Mouse (Mus musculus): ENCODE measurements around the gene Tigd2.
"Not testable (repeated sequence)": the region's sequence is repeated elsewhere in the genome, so short reads cannot be mapped to it uniquely, and the experiment has no call there.

Tigd2 gene

DNA sequence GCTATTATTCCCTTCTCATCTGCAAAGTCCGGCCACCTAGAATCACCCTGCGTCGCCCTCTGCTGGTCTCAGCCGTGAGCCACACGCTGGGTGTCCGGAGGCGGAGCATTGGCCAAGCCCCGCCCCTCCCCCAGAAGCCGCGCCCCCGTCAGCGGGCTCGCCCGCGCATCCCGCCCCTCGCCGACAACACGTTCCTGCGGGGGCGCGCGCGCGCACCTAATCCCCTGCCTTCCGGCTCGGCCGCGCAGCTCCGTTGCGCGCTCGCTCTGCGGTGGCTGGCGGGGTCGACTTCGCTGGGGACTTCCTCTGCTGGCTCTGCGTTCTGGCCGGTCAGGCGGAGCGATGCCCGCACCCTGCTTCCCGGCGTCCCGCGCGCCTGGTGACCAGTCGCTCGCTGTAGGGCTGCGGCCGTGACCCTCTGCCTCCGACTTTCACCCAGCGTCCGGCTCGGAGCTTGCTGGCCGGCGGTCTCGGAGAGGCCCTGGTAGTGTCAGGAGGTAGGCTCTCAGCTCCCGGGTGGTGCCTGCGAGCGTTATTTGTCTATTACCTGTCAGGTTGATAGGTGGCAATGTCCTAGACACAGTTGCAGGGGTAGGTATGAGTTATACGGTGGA lies at the start of gene Tigd2:
Gene Tigd2, plus strand, starts transcription at position 186 of the 614 bp plus-strand sequence.
- DNase-seq, result peak; percentile 91

DNA sequence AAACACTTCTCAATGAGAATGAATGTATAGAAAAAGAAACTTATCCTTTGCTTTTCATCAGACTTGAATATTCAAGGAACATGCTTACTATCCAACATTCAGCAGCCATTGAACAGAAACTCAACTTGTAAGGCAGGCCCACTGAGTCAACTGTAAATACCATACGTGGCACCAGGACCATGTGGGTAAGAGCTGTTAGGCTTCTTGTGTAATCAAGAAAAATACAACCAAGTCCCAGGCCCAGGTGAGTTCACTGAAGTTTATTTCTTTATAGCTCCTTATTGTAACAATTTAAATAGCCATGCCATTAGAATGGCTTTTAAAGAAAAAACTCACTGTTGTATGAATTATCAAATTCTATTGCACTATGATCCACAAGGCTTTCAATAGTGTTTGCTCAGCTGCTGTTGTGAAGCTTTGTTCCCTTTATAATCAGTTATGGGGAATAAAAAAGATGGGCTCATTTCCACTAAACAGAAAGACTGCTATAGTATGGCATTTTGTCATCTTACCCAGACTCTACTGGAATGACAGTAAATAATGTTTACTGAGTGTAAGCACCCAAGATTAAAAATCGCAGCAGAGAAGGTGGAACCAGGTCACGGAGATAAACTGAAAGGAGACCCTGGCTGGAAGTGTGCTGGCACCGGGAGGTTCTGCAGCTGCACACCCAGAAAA lies 46.7 kb upstream of the Tigd2 start:
- DNase-seq, result no peak

DNA sequence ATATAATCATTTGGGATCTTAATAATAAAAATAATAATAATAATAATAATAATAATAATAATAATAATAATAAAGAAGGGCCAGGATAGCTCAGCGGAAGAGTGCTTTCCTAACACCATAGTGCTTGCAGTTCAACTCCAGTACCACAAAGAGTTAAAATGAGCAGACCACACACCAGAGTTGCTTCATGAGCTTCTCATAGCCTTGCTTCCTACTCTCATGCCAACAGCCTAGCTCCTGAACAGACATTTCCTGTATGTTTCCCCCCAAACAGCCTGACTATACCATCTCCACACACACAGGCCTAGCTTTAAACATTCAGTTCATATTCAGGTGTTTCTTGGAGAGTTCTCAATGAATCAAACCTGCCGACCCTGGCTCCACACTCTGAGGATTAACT lies 45.8 kb upstream of the Tigd2 start:
- DNase-seq, result no peak

DNA sequence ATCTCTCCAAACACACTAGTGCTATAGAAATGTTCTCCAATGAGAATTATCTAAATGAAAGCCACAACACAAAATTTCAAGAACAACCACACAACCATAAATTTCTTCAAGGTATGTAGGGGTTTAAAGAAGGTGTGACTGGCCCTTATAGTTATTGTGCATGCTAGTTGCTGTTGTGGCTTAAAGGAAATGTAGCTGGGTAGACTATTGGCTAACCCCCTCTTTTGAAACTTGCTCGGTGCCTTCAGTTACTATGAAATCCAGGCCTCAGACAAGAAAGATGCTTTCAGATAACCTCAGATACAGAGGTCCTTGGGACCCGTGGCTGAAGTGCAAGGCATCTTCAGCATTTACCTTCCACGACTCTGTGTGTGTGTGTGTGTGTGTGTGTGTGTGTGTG lies 45.3 kb upstream of the Tigd2 start:
- DNase-seq, result no peak

DNA sequence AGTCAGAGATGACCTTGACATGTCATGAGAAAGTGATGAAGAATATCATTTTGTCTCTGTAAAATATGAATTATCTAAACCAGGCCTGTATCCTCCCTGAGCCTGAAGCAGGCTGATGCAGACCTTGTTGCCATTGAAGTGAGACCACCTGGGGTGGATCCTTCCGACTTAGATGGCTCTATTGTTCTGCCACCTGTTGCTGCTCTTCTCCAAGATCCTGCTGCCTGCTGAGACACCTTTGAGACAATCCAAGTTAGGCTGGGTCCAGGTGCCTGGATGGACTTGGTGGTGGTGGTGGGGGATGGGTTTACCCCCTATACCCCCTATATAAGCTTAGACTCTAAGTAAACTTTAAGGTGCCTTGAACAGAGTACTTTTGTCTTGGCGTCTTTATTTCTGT lies 39.7 kb upstream of the Tigd2 start:
- DNase-seq, result no peak

DNA sequence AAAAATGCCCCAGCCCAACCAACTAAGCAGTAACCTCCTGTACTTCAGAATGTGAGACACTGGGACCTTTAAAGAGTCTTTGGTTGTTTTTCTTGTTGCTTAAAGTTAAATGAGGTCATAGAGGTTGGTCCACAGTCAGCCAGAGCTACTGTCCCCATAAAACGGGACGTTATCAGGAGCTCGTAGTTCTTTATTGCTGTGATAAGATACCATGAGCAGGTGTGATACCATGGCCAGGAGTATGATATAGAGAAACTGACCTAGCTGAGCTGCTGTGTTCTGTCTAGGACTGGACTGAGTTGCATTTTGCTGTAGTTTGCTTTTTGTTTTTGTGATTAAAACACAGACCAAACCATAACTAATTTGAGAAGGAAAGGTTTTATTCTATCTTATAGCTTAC lies 37.4 kb upstream of the Tigd2 start:
- no peak for DNase-seq

DNA sequence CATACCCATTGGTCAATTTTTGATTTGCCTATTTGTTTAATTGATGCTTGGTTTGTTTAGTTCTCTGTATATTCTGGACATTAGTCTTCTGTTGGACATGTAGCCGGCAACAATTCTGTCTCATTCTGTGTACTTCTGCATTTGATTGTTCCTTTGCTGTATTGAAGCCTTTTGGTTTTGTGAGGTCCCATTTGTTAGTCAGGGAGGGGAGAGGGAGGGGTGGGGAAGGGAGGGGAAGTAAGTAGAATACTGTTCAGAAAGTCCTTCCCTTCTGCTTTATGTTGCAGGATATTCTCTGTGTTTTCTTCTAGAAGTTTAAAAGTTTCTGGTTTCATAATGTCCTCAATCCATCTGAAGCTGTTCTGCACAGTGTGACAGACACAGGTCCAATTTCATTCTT lies 34.7 kb upstream of the Tigd2 start:
- no peak for DNase-seq

DNA sequence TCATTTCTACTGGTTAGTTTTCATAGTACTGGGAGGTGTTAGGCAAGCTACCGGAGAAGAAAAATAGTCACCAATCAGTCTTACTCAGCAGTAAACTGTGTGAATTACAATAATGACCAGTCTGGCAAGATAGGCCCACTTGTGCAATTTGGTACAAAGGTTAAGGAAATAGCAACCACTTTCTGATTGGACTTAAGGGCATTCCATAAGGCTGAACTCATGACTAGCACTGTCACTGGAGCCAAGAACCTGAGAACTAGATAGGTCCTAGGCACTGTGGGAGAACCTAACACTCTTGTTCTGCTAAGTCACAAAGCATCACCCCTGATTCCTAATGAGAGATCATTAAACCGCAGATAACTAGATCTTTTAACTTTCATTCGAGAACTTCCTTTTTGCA lies 30.6 kb upstream of the Tigd2 start:
- DNase-seq, result no peak

DNA sequence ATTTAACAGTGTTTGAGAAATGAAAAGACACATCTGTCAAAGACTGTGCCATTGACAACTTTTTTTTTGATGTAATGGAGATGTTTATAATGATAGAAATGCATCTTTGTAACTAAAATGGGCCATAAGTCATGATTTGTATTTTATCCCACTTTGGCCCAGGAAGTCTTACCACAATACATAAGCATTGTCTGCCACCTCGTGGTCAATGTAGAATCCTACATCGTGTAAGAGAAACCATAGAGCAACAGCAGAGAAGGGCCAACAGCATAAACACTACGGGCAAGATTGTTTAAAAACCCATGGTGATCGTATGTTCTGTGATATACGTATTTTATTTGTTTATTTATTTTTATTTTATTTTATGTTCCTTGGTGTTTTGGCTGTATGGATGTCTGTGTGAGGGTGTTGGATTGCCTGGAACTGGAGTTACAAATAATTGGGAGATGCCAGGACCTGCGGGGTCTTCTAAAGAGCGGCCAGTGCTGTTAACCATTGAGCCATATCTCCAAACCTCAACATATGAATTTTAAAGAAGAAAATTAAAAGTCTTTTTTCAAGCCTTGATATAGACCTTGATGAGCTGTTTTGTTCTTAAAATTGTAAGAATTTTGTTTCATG lies 28.2 kb upstream of the Tigd2 start:
- DNase-seq, result peak; percentile 12

DNA sequence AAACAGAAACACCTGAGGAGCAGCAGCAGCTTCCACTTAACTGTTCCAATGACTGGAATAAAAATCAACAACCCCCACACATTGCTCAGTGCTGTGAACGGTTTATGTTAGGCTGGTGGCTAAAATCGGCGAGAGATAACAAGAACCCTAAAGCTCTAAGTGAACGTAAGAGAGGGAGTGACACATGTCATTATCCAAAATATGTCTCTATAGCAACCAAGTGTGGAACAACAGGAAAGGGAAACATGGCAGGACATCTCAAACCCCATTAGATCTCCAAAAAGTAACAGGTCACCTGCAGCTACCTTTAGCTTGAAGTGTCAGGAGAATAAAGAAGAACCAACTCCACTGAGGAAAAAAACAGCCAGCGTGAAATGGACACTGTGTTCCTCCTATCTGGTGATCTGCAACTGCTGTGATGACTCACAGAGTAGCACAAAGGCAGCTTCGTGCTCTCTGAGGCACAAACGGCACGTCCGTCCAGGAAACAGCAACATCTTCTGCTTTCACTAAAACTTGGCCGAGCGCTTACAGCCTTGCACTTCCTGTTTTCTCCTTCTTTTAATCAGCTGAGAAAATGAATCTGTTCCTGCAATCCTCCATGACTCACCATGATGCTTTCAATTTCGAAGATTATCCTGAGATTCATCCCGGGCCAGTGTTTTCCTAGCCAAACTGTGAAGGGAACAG lies 23.5 kb upstream of the Tigd2 start:
- peak; percentile 9 for DNase-seq

DNA sequence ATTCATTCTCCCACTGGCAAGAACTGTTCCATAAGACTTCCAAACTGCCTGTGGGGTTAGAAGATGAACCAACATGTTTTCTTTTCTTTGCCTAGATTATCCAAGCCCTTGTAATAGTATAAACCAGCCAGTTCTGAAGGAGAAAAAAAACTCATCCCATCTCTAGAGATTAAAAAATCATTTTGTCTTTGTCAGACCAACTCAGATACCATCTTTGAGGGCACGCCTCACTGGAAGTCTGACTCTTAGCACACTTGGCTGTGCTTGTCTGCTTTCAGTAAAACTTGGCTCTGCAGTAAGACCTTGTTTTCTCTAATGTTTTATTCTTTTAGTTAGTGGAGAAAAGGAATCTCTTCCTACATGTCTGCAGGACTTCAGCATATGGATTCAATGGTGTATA lies 18.7 kb upstream of the Tigd2 start:
- DNase-seq, result no peak

DNA sequence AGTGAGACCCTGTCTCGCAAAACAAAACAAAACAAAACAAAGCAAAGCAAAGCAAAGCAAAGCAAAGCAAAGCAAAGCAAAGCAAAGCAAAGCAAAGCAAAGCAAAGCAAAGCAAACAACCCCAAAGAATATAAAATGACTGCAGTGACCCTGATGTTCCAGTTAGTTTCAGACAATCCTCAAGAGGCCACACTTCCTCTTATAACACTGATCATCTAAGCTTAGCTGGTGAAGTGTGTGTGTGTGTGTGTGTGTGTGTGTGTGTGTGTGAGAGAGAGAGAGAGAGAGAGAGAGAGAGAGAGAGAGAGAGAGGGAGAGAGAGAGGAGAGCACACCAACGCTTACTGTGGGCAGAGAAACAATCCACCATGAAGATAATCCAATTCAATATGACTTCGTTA lies 14.2 kb upstream of the Tigd2 start:
- DNase-seq, result not testable (repeated sequence)

DNA sequence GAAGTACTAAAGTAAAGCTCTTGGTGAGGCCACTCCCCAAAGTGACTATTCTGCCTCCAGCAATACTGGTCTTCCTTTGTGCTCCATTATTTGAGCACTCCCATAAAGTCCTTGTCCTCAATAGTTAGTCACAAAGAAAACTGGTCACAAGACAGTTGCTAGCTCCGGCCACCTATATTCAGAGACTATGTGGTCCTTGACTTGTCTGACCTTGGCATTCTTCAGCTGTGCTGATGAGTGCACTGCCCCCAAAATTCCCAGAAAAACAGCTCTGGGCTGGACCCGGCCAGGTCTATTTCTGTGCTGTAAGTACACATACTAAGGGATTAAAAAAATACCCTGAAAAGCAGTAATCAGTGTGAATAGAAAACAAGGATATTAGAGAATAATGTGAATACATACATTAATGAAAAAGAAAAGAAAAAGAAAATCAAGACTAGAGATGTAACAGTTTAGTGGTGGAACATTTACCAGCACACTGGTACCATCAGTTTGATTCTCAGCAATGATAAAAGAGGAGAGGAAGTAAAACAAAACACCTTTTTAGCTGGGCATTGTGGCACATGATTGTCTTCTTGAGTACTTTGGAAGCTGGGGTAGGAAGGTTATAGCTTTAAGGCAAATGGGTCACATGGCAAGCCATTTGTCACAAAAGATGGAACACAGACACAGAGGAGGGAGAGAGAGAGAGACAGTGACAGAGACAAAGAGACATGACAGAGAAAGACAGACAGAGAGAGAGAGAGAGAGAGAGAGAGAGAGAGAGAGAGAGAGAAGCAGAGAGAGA lies 12.6 kb upstream of the Tigd2 start:
- DNase-seq, result no peak

DNA sequence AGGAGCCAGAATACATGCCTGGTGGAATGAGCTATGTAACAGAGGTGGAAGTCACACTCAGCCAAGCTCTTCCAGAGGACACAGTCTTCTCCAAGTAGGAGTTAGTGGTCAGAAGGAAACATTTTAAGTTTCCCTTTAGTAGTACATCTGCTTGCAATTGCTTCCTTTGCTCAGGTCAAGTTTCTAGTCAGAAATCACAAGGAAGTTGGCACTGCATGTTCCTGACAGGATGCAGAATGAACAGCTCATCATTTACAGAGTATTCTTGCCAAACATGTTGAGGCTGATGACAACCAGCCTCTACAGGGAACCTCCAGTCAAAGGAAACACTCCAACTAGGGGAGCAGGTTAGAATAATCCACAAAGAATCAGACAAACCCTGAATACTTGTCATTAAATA lies 11.9 kb upstream of the Tigd2 start:
- DNase-seq, result no peak

DNA sequence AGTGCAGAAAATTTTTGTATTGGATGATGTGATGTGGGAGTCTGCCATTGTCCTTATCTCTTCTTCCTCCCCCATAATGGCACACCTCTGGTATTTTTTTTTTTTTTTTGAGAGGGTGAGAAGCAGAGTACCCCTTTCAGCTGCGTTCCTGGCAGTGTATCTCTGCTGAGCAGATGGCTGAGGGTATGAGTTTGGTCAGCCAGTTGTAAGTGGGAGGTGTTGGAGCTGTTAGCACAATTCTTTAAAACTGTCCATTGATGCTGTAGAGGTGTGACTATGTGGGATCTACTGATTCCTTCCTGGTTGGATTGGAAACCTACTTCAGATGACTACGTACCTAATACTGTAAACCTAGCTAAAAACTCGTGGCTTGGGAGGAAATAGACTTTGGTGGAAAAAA lies 10.3 kb upstream of the Tigd2 start:
- DNase-seq, result no peak

DNA sequence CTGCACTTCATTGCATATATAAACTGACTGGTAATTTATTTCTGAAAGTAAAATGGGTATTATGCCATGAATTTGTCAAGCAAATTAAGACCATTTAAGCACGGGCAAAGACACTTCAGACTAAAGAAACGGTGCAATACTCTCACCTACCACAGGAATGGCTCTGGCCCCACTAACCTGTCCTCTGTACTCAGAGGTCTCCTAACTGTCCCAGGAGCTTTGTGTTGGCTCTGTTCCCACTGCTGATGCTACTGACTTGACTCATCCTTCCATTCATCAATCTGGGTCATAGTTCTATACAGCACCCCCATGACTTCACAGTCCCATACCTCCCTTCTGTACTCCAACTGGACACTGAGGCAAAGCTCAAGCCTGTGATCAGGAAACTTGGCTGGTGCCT lies 9.6 kb upstream of the Tigd2 start:
- DNase-seq, result no peak

DNA sequence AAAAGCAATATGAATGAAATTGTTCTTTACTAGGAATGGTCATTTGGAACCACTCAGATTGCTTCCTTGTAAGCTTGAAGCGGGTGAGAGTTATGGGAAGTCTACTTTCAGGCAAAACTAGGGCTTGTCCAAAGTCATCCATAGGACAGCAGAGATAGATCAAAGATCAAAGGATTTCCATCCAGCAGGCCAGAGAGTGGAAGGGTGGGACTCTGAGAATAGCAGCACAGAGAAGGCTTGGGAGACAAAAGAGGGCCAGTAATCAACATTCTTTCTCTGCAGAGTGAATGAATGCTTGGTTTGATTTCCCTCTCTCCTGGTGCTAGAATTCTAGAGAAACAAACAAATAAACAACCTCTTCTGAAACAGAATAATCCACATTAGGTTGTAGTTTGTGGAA lies 1.1 kb upstream of the Tigd2 start:
- DNase-seq, result no peak

DNA sequence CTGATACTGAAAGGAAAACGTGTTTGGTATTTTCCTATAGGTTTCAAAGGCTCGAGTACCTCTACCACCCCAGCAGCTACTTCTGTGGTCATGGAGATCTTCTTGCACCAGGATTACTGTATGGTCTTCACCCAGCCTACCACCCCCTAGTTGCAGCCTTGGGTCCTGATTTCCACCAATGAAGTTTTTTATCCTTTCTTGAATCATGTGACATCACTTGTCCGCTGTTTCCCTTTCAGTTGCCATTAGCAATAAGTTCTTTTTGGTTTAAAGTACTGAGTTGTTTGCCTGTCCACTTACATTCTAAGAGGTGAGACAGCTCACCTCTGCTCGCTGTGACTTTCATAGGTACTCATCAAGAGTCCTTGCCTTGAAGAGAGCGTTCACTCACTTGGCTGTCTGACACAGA lies 633 bp downstream of the Tigd2 start:
- DNase-seq, result no peak

DNA sequence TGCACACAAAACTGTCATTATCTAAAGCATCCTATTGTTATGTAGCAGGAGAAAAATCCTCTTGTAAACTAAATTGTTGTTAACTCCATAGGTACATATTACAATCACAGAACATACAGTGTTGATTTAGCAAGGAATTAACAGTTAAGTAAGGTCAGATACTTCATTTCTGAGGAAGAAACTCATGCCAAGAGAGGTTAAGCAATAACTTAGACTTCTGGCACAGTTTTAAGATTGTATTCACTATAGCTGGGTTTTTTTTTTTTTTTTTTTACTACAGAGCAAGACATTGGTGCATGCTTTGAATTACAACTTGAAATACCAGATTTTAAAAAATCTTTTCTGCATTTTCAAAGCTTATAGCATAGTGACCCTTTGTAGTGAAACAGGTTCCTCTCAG lies 24.5 kb downstream of the Tigd2 start:
- DNase-seq, result no peak

DNA sequence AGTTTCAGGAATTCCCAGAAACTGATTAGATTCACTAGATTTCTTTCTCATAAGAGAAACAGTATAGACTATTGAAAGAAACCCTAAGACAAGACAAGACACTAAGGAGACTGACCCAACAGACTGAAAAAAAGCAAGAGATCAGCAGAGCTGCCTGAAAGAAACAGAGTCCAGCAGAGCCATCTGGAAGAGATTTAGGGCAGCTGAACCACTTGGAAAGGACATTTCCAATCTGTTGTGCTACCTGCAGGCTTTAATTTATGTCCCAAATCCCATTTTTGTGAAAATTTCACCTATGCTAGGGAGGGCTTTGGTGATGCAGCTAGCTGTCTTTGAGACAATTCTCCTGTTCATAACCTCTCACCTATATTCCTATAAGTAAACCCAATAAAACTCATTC lies 25.0 kb downstream of the Tigd2 start:
- DNase-seq, result no peak

DNA sequence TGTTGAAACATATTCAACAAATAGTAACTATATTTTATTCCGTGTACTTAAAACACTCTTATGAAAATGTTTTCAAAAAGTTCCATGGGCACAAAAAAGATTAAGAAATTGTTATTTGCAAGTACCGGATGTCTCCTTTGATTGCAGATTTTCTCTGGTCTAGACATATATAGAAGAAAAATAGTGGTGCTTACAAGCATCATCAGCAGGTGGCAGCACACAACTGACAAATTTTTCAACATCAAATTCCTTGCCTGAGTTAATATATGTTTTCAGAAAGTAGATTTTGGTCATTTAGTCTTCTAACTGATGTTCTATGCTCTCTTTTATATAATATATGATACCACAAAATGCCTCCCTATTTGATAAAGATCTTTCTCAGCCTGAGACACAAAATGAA lies 41.0 kb downstream of the Tigd2 start:
- peak; percentile 4 for DNase-seq

DNA sequence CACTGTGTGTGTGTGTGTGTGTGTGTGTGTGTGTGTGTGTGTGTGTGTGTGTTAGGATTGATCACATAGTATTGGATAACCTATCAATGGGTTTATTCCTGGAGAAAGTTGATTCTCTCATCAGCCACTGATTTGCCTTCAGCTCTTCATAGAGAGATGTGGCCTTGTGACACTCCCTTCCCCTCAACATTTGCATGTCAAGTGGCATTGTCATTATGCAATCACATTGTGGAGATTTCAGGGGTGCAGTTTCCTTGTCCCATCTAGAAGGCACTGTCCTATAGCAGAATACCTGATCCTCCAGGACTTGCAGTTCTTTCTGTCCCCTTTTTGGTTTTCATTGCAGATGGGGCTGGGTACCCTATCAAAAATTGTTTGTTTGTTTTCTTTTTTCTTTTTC lies 41.9 kb downstream of the Tigd2 start:
- DNase-seq, result no peak

DNA sequence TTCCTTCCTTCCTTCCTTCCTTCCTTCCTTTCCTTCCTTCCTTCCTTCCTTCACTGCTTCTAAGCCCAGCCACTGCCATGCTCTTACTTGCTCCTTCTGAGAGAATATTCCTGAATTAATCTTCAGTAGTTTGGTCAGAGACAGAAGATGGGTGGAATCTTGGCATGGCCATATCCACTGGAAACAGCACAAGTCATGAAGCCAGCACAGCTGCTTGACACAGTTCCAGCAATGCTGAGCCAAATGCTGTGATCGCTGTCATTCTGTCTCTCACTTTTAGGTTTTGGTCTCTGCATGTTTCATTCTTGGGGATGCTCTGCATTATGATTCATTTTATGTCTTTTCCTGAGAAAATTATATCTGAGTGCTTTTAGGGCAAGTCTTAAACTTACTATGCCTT lies 47.2 kb downstream of the Tigd2 start:
- no peak for DNase-seq
